Mouse (Mus musculus): ENCODE results near the gene Apba3.

The Apba3 gene

DNA sequence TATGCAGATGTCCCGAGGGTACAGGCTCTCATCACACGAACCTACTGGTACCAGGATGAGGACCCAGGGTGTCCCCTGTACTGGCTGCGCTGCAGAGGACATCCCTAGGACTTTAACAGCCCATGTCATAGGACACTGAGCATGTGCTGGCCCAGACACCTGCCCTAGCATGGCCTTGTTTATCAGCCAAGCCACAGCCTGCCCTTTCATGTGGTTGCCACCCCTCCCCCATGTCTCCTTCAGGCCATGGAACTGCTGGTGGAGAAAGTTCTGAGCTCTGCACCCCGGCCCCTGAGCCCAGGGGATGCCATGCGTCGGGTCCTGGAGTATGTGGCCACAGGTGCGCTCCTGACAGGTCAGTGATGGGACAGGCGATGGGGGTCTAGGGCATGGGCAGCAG is 17.3 kb upstream of the Apba3 start:
- DNase-seq (ENCODE audit: low read depth in 1 of 2, low spot score in 2 of 2), result no peak

DNA sequence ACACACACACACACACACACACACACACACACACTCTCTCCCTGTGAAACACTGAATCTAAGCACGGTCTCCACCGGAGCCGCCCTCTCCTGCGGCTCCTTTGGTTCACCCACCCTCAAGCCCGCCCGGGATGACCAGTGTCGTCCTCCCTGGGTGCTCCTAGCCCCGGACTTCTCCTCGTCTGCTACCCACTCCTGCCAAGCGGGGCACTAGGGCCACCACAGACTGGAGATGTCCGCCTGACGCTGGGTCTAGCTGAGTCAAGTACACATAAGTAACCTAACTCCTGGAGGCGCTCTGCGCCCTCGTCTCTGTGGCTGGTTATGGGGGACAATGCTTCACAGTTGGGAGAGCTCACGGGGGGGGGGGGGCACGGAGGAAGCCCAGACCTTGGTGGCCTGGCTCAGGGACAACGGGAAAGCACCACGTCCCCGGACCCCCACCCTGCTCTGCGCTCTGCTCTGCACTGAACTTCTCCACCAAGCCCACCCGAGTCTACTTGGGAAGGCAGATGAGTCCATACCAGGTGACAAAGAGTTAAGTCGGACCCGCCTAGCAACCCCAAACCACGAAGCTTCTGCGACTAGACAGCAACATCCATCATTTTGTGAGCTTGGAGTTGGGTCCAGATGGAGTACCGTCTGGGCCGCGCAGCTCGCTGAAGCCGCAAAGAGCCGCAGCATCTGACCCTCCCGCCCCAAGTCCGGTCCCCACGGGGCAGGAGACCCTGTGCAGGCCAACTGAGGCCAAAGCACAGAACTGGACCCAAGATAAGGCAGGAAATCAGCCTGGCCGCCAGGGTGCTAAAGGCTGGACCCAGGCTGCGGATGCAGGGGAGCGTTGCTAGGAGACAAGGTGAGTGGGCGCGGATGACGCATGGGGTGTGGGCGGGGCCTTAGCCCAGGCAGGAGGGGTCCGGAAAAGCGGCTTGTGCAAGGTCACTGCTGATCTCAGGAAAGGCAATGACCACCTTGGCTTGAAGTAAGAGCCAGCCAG is 14.0 kb upstream of the Apba3 start, which contains the start of gene Matk:
Gene Matk (plus strand): TSS at position 512 of the 996 bp plus-strand sequence.
- DNase-seq (ENCODE audit: low read depth in 1 of 2, low spot score in 2 of 2), result no peak

DNA sequence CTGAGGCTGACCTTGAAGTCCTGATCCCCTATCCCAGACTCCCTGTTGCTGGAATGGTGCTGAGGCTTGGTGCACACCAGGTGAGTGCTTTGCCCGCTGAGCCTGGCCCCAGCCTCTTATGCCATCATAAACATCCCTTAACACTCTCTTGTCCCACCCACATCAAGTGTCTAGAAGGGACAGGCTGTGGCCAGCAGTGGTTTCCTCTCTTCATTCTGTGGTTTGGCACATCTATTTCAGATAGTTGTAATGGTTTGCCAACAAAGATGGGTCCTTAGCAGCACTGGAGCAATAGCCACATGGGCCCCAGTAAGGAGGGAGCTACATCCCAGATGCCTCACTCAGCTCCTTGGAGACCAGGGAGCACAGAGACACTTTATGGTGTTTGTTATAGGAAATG is 11.9 kb upstream of the Apba3 start:
- DNase-seq (ENCODE audit: low read depth in 1 of 2, low spot score in 2 of 2), result no peak

DNA sequence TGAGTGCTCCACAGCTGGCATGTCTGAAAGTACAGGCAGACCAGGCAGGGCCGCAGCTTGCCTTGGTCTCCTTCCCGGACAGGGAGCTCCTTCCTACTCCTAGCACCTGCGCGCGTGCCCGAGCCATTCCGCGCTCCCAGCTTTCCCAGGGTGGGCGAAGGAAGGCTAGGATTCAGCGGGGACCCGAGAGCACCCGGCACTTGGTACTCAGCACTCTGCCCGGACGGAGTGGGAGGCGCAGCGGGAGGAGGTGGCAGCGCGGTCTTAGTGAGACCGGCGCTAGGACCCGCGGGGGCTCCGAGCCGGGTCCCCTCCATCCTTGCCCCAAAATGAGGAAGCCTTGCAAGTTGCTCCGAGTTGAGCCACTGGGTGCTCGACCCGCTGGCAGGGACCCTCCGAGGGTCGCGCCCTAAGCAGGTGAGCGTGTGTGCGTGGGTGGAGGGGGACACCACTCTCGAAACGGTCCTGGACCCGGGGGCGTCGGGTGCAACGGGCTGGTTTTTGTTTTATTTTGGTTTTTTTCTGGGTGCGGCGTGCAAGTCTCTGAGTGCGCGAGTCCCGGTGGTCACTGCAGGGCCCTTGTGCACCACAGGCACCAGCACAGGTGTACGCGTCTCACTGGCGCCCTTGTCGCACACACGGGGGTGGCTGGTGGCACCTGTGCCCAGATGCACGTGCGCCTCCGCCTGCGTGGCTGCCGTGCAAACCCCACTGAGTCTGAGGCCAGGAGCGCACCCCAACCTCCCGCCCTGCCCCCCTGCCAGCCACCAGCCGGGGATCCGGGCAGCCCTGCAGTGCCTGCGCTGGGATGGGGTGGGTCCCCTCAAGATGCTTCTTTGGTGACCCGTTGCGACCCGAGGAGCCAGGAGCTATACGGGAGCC is 9.4 kb upstream of the Apba3 start:
- peak in 1 of 2 experiments; percentile 31 for DNase-seq (ENCODE audit: low read depth in 1 of 2, low spot score in 2 of 2)

DNA sequence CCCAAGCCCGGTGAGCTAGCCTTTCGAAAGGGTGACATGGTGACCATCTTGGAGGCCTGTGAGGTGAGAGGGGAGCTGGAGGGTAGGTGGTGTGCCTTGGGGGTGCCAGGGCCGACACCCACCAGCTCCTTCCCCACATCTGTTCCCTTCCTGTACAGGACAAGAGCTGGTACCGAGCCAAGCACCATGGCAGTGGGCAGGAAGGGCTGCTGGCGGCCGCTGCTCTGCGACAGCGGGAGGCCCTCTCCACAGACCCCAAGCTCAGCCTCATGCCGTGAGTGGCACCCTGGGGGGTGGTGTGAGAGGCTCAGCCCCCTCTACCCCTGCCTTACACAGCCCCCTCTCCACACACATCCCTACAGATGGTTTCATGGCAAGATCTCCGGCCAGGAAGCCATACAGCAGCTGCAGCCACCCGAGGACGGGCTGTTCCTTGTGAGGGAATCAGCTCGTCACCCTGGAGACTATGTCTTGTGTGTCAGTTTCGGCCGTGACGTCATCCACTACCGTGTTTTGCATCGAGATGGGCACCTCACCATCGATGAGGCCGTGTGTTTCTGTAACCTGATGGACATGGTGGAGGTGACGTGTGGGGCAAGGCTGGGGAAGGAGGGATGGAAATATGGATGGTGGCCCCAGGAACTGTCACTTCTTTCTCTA is 7.4 kb upstream of the Apba3 start:
- DNase-seq (ENCODE audit: low read depth in 1 of 2, low spot score in 2 of 2), result no peak

DNA sequence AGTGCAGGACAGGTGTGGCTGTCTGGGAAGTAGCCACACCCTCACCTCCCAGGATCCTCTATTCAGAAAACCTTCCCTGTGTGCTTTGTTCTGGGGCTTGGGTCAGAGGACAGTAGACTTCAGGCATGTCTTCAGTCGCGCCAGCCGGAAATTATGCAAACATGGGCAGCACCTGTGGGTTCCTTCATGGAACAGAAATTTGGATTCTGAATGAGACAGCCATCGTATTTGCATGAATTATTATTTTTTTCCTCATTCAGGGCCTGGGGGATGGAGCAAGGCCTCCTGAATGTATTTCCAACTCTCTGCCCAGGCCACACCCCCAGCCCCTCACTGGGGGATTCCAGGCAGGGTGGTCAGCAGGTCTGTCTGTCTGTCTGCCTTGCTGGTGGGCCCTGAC is 5.7 kb upstream of the Apba3 start:
- no peak for DNase-seq (ENCODE audit: low read depth in 1 of 2, low spot score in 2 of 2)

DNA sequence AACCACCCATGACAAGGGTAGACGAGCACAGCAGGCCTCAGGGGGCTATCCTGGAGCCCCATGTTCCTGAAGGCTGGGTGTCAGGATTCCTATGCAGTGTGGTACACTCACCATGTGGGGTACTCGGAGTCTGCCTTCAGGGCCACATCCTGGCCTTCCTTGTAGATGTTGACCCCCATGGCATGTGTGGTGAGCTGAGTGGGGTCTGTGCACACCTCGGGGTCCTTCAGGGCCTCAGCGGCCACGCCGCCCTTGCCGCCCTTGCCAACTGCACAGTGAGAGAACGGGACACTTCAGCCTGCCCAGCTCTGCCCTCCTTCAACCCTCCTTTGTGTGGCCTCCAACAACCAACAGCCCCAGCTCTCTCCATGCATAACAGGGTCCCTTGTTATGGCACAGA is 1.2 kb upstream of the Apba3 start:
- no peak for DNase-seq (ENCODE audit: low read depth in 1 of 2, low spot score in 2 of 2)

DNA sequence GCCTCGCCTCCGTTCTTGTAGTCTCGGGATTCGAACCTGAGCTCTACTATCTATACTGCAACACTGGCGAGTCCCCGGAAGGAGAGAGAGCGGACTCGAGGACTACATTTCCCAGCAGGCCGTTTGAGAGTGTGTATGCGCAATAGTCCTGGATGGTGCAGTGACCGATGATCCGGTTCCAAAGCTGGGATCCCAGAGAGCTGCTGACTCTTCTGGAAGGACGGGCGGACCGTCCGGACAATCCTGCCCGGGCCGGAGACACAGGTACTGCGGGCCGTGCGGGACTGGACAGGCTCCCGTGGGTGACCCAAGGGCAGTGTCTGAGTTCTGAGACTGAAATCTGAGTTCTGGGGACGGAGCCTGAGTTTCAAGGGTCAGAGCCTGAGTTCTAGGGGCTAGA is 1.3 kb downstream of the Apba3 start:
- DNase-seq (ENCODE audit: low read depth in 1 of 2, low spot score in 2 of 2), result peak in 1 of 2 experiments; percentile 65

DNA sequence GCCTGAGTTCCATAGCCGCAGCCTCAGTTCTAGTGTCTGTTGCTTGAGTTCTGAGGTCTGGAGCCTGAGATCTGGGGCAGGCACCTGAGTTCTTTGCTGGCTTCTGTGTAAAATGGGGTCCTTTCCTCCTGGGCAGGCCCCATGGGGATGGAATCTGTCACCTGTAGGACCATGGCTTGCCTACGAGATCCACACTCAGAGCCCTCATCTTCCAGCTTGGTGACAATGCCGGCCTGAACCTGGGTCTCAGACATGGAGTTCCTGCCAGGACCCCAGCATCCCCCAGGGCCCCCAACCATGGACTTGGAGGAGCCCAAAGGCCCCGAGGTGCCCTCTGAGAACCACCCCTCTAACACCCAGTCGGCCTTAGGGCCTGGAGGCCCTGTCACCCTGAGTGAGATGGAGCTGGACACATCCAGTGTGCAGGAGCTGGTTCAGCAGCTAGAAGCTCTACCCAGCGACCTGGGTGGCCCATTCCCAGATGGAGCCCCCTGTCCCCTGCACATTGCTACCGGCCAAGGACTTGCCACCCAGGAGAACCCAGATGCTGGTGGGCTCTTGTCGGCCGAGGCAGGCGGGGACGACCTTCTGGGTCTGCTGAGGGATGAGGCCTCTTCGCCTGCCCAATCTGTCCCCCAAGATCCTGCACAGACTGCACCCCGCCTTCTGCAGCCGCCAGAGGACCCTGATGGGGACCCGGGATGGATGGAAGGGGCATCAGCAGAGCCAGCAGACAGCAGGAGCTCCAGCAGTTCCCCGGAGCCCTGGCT is 2.1 kb downstream of the Apba3 start:
- no peak for DNase-seq (ENCODE audit: low read depth in 1 of 2, low spot score in 2 of 2)

DNA sequence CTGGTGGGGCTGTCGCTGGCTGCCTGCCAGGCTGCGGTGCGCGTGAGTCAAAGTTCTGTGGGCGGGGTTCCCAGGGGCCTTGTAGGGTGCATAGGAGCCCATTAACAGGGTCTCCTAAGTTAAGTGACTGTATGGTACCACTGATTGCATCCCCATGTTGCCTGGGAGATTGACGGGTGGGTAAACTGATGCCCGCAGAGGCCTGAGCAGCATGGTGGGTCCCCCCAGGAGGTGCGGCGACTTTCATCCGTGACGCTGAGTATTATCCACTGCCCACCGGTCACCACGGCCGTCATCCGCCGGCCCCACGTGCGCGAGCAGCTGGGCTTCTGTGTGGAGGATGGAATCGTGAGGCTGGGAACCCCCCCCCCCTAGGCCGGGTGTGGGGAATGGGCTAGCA is 5.6 kb downstream of the Apba3 start:
- no peak for DNase-seq (ENCODE audit: low read depth in 1 of 2, low spot score in 2 of 2)

GRCm38 (mm10) chr10:81273842-81274241 is 7.1 kb downstream of the Apba3 start:
- DNase-seq (ENCODE audit: low read depth in 1 of 2, low spot score in 2 of 2), result no peak

DNA sequence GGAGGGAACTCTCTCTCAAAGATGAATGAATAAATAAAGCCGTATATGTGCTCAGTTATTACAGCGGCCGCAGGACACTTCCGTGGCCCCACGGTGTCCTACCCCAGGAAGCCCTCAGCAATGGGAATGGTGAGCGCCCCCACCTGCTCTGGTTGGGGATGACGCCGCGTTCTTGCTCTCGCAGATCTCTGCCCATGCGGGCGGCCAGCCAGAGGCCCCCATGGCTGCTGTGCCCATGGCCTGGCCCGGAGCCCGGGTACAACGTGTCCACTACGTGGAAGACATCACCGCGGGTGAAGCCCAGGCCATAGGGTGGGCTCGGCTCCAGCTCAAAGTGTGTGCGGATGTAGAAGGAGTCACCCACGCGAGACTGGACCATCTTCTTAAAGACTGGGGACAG is 10.9 kb downstream of the Apba3 start:
- no peak for DNase-seq (ENCODE audit: low read depth in 1 of 2, low spot score in 2 of 2)

DNA sequence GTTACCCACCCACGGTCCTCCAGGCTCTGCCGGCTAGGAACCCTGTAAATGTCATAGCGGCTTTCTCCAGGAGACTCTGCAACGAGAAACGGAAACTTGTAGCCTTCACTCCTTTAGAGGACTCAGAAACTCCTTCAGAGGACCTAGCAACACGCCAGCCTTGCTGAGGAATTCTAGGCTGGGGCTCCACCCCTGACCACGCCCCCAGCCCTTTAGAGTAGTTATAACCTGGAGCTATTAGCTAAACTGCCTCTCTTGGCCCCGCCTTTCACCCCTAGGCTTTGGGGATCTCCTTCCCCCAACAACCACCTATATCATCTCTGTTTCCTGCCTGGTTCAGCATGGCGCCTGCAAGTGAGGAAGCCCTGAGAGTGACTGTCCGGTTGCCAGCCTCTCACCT is 12.7 kb downstream of the Apba3 start:
- no peak for DNase-seq (ENCODE audit: low read depth in 1 of 2, low spot score in 2 of 2)

- DNase-seq (ENCODE audit: low read depth in 1 of 2, low spot score in 2 of 2), result no peak
Observed at GRCm38 (mm10) chr10:81284189-81284588, 17.4 kb downstream of the Apba3 start.

- no peak for DNase-seq (ENCODE audit: low read depth in 1 of 2, low spot score in 2 of 2)
Observed at GRCm38 (mm10) chr10:81284719-81285118, 18.0 kb downstream of the Apba3 start.

DNA sequence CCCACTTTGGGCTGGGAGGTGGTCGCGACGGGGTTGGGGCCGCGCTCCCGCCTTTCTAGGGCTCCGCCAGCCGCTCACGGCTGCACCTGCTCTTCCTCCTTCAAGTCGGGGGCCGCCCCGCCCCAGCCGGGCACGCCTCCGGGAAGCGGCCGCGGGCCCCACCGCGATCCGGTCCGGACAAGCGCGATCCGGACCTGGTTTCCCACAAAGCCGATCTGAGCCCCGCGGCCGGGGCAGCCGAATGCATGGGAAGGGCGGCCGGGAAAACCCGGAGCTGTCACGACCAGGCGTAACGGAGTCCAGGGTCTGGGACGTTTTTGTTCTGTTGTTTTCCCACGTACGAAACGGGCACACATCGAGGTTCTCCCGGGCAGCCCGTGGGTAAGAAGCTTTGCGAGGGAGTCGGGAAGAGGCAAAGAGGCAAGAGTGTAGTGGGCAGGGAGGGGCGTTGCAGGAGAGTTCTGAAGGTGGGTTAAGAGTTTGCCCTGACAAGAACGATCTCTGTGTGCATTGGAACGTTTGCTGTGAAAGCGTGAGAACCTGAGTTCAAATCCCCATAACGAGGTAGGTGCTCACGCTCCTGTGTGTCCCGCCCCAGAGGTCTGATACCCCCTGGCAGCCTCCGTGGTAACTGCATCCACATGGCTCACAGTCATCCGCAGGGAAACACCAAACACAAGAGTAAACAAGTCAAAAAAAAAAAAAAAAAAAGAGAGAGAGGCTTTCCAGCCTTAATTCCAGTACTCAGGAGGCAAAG is 19.1 kb downstream of the Apba3 start:
- DNase-seq (ENCODE audit: low read depth in 1 of 2, low spot score in 2 of 2), result peak in 1 of 2 experiments; percentile 80

DNA sequence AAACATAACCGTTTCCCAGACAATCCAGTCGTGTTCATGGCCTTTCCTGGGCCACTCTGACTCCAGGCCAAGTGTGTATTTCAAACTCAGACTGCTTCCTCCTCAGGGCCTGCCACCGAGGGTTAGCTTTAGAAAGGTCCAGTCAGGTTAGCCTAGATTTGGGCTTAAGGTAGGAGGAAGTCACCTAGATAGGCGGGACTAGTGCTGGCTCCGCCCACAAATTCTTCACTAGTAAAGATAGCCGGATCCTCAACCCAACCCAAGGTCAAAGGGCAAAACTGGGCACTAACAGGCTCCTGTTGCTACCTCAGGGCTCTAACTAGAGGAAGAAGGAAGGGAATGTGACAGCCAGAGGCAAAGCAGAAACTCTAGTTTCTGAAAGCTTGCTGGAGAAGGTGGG is 19.8 kb downstream of the Apba3 start:
- DNase-seq (ENCODE audit: low read depth in 1 of 2, low spot score in 2 of 2), result no peak

- peak in 1 of 2 experiments; percentile 71 for DNase-seq (ENCODE audit: low read depth in 1 of 2, low spot score in 2 of 2)
Observed at GRCm38 (mm10) chr10:81287513-81288157, 20.9 kb downstream of the Apba3 start.

DNA sequence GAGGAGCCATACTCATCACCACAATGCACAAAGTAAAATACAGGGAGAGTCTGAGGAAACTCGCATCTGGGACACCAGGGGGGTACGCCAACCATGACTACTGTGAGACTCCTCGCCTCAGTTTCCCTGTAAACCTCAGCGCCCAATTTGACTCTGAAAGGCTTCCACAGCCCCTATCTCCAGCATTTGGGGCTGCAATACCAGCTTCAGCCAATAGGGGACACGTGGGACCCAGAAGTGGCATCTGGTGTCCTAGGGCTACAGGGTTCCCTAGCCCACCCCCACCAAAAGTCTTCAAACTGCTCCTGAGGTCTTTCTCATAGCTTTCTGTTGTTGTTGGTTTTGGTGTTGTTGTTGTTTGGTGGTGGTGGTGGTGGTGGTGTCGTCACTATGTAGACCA is 21.8 kb downstream of the Apba3 start:
- DNase-seq (ENCODE audit: low read depth in 1 of 2, low spot score in 2 of 2), result no peak

Measured in monocyte, adult 2 months (primary cell).